Mouse (Mus musculus) testis, postnatal 14 days (tissue): ENCODE measurements around the gene Slc5a10.

Experiments used
- DNase-seq: peaks from one replicate; pipeline ENCODE4 v3.0.0; 2021; ENCODE audit warnings: low spot score

Gene Slc5a10

GRCm38 (mm10) chr11:61720636-61721035 is at the start of gene Slc5a10:
TSS of gene Slc5a10 (minus strand) at chr11:61720826.
- DNase-seq = no peak

GRCm38 (mm10) chr11:61761584-61762407 is 41.2 kb upstream of the Slc5a10 start, which contains the start of gene Prpsap2:
TSS of gene Prpsap2 (minus strand) at chr11:61762088.
- peak; percentile 100 for DNase-seq

GRCm38 (mm10) chr11:61760518-61760917 is 39.9 kb upstream of the Slc5a10 start:
- no peak for DNase-seq

GRCm38 (mm10) chr11:61757151-61757550 is 36.5 kb upstream of the Slc5a10 start:
- DNase-seq = no peak

GRCm38 (mm10) chr11:61751612-61752011 is 31.0 kb upstream of the Slc5a10 start:
- DNase-seq = no peak

- no peak for DNase-seq
These were observed 26.5 kb upstream of the Slc5a10 start for GRCm38 (mm10) chr11:61747161-61747560.

DNA sequence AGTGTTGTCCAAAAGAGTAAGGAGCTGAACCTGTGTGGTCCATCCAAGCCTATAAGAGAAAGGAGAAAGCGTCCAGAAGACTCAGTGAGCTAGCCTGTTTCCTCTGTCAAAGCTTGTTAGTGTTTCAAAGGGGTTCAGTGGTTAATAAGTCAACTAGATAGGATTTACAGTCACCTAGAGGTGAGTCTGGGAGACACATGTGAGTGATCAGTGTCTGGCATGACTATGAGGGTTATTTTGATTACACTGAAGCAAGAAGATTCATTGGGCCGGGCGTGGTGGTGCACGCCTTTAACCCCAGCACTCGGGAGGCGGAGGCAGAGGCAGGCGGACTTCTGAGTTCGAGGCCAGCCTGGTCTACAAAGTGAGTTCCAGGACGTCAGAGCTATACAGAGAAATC is 25.2 kb upstream of the Slc5a10 start:
- DNase-seq = no peak

GRCm38 (mm10) chr11:61744460-61744859 is 23.8 kb upstream of the Slc5a10 start:
- no peak for DNase-seq

DNA sequence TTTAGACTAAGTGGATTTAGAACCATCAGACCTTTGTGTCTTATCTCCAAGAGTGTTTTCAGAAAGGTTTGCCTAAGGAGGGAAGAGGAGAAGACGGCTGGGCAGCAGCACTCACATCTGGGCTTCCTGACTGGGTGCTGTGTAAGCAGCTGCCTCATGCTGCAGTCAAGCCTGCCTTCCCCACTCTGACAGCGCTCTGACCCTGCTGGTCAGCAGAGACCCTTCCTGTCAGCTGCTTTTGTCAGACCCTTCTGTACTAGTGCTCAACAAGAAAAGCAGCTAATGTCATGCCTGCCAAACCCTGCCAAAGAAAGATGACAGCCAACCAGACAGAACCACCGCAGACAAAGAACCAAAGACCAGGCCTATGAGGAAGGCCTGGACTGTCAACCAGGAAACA is 23.1 kb upstream of the Slc5a10 start:
- DNase-seq = no peak

DNA sequence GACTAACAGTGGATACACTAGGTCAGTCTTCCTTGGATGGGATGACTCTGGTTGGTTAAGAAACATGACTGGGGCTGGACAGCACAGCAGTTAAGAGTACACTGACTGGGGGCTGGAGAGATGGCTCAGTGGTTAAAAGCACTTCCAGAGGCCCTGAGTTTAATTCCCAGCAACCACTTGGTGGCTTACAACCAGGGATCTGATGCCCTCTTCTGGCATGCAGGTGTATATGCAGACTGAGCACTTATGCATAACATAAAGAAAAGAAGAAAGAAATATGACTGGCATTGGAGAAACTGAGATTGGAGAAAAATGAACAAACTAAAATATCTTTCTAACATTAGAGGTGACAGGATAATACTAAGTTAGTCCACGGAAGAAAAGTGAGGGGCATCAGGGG is 19.9 kb upstream of the Slc5a10 start:
- no peak for DNase-seq

DNA sequence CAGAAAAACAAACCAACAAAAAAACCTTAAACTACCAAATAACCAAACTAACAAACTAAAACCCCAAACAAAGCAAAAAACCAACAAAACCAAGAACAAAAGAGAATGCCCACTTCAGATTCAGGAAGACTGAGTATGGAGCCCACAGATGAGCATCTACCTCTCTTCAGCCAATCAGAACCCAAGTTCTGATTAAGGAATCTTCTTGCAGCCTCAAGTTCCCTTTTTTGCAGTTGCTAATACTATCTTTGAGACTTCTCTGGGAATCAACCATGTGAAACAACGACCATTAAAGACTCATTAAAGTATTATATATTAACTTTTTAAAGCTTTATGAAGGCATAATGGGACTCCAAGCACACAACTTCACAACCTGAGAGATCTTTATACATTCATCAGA is 16.7 kb upstream of the Slc5a10 start:
- DNase-seq = no peak

- DNase-seq = no peak
These were observed 12.0 kb upstream of the Slc5a10 start for GRCm38 (mm10) chr11:61732672-61733071.

DNA sequence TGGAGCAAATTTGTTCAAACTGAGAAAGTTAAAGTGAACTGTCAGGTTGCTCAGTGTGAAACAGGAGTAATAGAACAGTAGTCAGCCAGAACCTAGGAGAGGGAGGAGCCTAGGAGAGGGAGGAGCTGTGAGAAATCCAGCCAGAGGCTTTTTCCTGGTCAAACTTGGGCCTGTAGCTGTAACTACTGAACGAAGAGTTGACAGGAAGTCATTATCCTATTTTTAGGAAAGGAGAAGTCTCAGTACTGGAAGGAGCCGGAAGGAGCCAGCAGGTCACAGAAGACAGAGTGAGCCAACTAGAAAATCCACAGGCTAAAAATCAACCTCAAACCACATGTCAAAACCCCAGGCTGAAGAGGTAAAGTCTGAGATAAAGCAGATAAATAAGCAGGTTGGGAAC is 7.4 kb upstream of the Slc5a10 start:
- DNase-seq = no peak

- DNase-seq = no peak
These were observed 1.5 kb upstream of the Slc5a10 start for GRCm38 (mm10) chr11:61722077-61722476.

DNA sequence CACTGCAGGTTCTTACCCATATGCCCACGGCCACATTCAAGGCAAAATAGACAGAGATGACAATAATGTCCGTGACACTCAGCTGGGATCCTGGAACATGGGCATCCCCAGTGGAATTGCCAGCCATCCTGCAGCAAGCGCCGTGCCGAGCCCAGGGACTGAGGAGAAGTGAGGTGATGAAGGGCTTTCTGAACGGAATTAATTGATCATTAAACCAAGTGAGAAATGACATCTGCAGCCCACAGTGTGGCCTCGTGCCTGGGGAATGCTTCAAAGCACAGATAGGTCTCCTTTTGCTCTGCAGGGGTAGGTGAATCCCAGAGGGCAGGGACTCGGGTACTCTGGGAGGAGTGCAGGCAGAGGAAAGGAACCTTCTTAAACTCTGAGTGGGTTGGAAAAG is 800 bp downstream of the Slc5a10 start:
- DNase-seq = no peak

GRCm38 (mm10) chr11:61719387-61719786 is 1.2 kb downstream of the Slc5a10 start:
- DNase-seq = no peak

DNA sequence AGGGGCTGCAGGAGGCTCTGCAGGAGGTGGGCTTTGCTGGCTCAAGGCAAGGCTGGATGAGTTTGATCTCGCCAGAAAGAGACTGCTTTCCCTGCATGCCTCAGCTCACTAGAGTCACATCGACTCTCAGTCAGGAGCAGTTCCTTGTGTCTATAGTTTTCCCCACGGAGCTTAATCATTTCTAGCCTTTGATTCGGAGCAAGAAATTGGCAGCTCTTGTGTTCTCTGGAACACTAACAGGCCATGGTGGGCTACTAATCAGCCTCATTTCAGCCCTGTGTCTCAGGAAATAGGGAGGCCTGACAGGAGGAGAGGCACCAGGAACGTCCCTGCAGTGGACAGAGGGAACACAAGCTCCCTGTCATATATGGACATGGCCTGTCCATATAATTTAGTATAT is 2.6 kb downstream of the Slc5a10 start:
- DNase-seq = no peak

DNA sequence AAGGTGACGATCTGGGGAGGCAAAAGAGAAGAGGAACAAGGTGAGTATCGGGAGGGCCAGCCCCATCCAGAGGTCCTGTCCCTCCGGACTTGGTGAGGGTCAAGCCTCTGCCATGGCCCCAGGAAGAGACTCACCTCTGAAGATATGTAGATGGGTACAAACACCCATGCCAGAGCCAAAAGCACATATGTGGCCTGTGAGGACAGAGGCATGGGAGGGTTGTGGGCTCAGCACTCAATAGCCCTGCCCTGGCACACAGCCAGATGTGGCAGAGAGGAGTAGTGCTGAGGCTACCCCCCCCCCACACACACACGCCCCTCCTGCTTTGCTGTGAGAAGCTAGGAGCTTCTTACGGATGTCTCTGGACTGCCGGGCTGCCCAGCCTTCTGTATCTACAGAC is 5.5 kb downstream of the Slc5a10 start:
- DNase-seq = no peak

DNA sequence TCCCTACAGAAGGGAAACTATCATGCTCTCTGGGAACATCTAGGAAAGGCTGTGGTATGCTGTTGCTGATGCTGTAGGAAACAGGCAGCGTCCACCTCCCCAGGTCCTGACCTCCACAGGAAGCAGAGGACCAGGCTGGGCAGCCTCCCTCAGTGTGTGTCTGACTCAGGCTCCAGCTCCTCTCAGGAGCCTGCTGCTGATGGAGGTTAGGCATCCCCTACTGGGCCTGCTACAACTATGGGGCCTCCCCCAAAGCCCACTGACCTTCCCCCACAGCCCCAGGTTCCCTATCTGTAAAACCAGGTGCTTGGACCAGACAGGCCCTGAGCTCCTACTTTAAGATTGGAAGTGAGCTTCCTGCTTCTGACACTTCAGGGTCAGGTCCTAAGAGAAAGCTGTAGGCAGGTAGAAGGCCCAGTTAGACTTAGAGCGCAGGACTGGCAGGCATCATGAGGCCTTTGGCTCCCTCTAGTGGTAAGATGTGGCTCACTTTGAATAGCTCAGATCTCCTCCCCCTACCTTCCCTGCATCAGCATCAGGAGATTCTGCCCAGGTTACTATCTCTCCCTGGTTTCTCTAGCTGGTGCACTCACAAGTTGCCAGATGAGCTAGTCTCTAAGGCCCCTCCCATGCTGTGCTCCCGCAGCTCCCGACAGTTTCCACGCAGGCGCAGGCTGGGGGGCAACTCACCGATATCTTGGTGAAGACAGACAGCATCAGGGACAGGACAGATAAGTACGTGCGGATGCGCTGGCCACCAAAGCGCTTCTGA is 6.1 kb downstream of the Slc5a10 start:
- DNase-seq = peak; percentile 67

GRCm38 (mm10) chr11:61713157-61713855 is 7.3 kb downstream of the Slc5a10 start:
- DNase-seq = peak; percentile 62

DNA sequence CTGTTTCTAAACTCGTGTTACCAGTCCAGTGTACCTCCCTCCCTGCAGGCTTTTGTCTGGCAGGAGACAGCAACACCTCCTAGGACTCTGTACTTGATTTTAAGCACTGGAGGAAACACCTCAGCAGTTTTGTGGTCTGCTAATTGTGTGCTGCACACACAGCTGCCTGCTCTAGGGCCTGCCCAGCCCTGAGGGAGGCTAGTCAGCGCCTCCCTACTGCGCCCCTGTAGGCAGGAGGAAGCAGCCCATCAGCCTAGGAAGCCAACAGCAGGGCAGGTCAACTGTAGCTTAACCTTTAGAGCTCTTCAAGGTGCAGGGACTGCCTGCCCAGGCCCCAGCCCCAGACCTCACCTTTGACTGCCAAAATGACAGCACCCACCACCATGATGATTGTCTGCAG is 11.7 kb downstream of the Slc5a10 start:
- no peak for DNase-seq

- DNase-seq = no peak
These were observed 14.4 kb downstream of the Slc5a10 start for GRCm38 (mm10) chr11:61706232-61706631.

DNA sequence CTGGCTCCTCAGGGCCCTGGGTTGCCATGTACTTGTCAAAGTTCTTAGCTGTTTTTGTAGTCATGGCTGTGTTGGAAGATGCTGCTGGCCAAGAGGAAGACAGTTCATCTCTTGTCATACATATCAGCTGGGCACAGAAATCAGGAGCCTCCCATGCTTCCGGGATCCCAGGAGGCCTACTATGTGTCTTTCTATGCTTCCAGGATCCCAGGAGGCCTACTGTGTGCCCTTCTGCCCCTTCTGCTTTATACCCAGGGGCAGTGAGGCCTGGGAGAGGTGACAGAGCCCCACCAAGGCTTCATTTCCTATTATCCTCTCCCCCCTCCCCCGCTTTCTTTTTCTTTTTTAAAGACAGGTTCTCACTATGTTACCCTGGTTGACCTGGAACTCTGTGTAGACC is 15.0 kb downstream of the Slc5a10 start:
- DNase-seq = no peak
